Mouse (Mus musculus): ENCODE data around the gene Tmed2. TPM values are rescaled to one million over a fixed set of nuclear protein-coding genes. Genes with fewer than 3 reads are reported as not detected.
"Not testable (repeated sequence)": the region's sequence is repeated elsewhere in the genome, so short reads cannot be mapped to it uniquely, and the experiment has no call there.

Gene Tmed2
- total and polyA plus RNA-seq, 2 experiments from 2014 or later, result 228 to 326 TPM

GRCm38 (mm10) chr5:124551349-124552093, 11.0 kb downstream of the Tmed2 start:
- not testable (repeated sequence) for DNase-seq (ENCODE audit: low spot score); ATAC-seq (ENCODE audit: low FRiP score); H3K4me1 ChIP-seq (ENCODE audit: insufficient read depth, low read length); H3K27ac ChIP-seq (ENCODE audit: low read depth, low read length); H3K27me3 ChIP-seq (ENCODE audit: insufficient read depth, low read length); H3K9me3 ChIP-seq (ENCODE audit: low read length)
- Histone ChIP-seq H3K4me3 (ENCODE audit: low read depth, low read length) (peak overlapping the region; percentile 93), H3K36me3 (ENCODE audit: insufficient read depth, low read length) (peaks cover 28% of the 10 kb centered on the region), H3K4me2 (ENCODE audit: low read depth, low read length, poor library complexity, severe bottlenecking) (peak overlapping the region; percentile 73), H3K9ac (replicated peaks; ENCODE audit: low read length, poor library complexity, severe bottlenecking) (0 out of 2 replicates have a peak overlapping the region, but pooled peaks have one; percentile 19)
- peak; percentile 45 for TF ChIP-seq CTCF (IDR thresholded peaks at IDR 0.05)
- 32% methylated on average over 5 of the region's 5 CpGs for WGBS

- peaks cover 4% of the 10 kb centered on the region; the same call in 1 of the 2 replicates for H3K4me1 ChIP-seq (ENCODE audit: insufficient read depth, low read length)
- H3K9ac ChIP-seq (replicated peaks; ENCODE audit: low read length, poor library complexity, severe bottlenecking), result peak overlapping the region; percentile 86; the same call in 1 of the 2 replicates
- ATAC-seq (ENCODE audit: low FRiP score), result no peak
- H3K36me3 ChIP-seq (ENCODE audit: insufficient read depth, low read length), result peaks cover 29% of the 10 kb centered on the region
- H3K27me3 ChIP-seq (ENCODE audit: insufficient read depth, low read length), result no peaks in the 10 kb centered on the region
- TF ChIP-seq CTCF (IDR thresholded peaks at IDR 0.05), result no peak
- no peak overlapping the region for H3K27ac ChIP-seq (ENCODE audit: low read depth, low read length)
- peak overlapping the region; percentile 73 for H3K4me2 ChIP-seq (ENCODE audit: low read depth, low read length, poor library complexity, severe bottlenecking)
- no peaks in the 10 kb centered on the region for H3K9me3 ChIP-seq (ENCODE audit: low read length)
- DNase-seq (ENCODE audit: low spot score), result peak; percentile 40
- WGBS, result 13% methylated on average over 9 of the region's 9 CpGs
- H3K4me3 ChIP-seq (ENCODE audit: low read depth, low read length), result peak overlapping the region; percentile 93
Observed at GRCm38 (mm10) chr5:124552094-124552472, 11.6 kb downstream of the Tmed2 start.

- Histone ChIP-seq H3K4me2 (ENCODE audit: low read depth, low read length, poor library complexity, severe bottlenecking) (peak within 1 kb of the TSS; percentile 73), H3K9ac (replicated peaks; ENCODE audit: low read length, poor library complexity, severe bottlenecking) (peak within 1 kb of the TSS; percentile 86), H3K27ac (ENCODE audit: low read depth, low read length) (peak within 1 kb of the TSS; percentile 89), H3K36me3 (ENCODE audit: insufficient read depth, low read length) (peaks cover 30% of the 10 kb centered on the region), H3K9me3 (ENCODE audit: low read length) (no peaks in the 10 kb centered on the region), H3K4me1 (ENCODE audit: insufficient read depth, low read length) (peaks cover 4% of the 10 kb centered on the region; the same call in 1 of the 2 replicates), H3K4me3 (ENCODE audit: low read depth, low read length) (peak within 1 kb of the TSS; percentile 93), H3K27me3 (ENCODE audit: insufficient read depth, low read length) (no peaks in the 10 kb centered on the region)
- TF ChIP-seq CTCF (IDR thresholded peaks at IDR 0.05), result peak; percentile 53
- DNase-seq (ENCODE audit: low spot score) (peak; percentile 94), ATAC-seq (ENCODE audit: low FRiP score) (peak; percentile 82)
- WGBS, result under 1% methylated on average over 66 of the region's 66 CpGs
Observed at GRCm38 (mm10) chr5:124552558-124553307, 12.2 kb downstream of the Tmed2 start, which contains the start of gene Ddx55. TSS of gene Ddx55 (plus strand) at chr5:124552864.

- Histone ChIP-seq H3K36me3 (ENCODE audit: insufficient read depth, low read length) (peaks cover 24% of the 10 kb centered on the region), H3K27me3 (ENCODE audit: insufficient read depth, low read length) (no peaks in the 10 kb centered on the region), H3K4me3 (ENCODE audit: low read depth, low read length) (peak overlapping the region; percentile 93; the same call in 1 of the 2 replicates), H3K9me3 (ENCODE audit: low read length) (no peaks in the 10 kb centered on the region), H3K4me2 (ENCODE audit: low read depth, low read length, poor library complexity, severe bottlenecking) (peak overlapping the region; percentile 73), H3K4me1 (ENCODE audit: insufficient read depth, low read length) (peaks cover 4% of the 10 kb centered on the region; the same call in 1 of the 2 replicates), H3K27ac (ENCODE audit: low read depth, low read length) (no peak overlapping the region), H3K9ac (replicated peaks; ENCODE audit: low read length, poor library complexity, severe bottlenecking) (no peak overlapping the region)
- WGBS, result 55% methylated on average over 6 of the region's 6 CpGs
- TF ChIP-seq CTCF (IDR thresholded peaks at IDR 0.05), result no peak
- no peak for ATAC-seq (ENCODE audit: low FRiP score)
- no peak for DNase-seq (ENCODE audit: low spot score)
Observed at GRCm38 (mm10) chr5:124553607-124554006, 13.1 kb downstream of the Tmed2 start.

GRCm38 (mm10) chr5:124555145-124555544, 14.7 kb downstream of the Tmed2 start:
- WGBS, result 81% methylated on average over 1 of the region's 1 CpGs
- no peak overlapping the region for H3K4me2 ChIP-seq (ENCODE audit: low read depth, low read length, poor library complexity, severe bottlenecking)

More at GRCm38 (mm10) chr5:124555145-124555544, 14.7 kb downstream of the Tmed2 start:
- Histone ChIP-seq H3K36me3 (ENCODE audit: insufficient read depth, low read length) (peaks cover 34% of the 10 kb centered on the region), H3K9me3 (ENCODE audit: low read length) (no peaks in the 10 kb centered on the region), H3K9ac (replicated peaks; ENCODE audit: low read length, poor library complexity, severe bottlenecking) (no peak overlapping the region), H3K27ac (ENCODE audit: low read depth, low read length) (no peak overlapping the region), H3K27me3 (ENCODE audit: insufficient read depth, low read length) (no peaks in the 10 kb centered on the region), H3K4me1 (ENCODE audit: insufficient read depth, low read length) (peaks cover 4% of the 10 kb centered on the region; the same call in 1 of the 2 replicates), H3K4me3 (ENCODE audit: low read depth, low read length) (no peak overlapping the region)
- no peak for ATAC-seq (ENCODE audit: low FRiP score)
- DNase-seq (ENCODE audit: low spot score), result peak; percentile 19
- TF ChIP-seq CTCF (IDR thresholded peaks at IDR 0.05), result peak; percentile 66

Measured in midbrain, postnatal 0 days (tissue).